Mouse (Mus musculus): ENCODE results near the gene Olfr1065.

DNA sequence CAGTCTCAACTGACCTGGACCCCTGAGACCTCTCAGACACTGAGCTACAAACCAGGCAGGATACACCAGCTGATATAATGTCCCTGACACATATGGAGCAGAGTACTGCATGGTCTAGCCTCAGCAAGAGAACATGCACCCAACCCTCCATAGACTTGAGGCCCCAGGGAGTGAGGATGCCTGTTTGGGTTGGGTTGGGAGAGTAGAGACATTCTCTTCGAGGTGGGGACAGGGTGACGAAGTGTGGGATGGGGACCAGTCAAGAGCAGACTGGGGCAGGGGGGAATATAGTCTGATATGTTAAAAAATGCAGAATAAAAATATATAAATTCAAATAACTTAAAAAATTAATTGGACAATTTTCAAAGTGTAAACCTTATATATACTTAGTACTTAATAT is 55.3 kb downstream of the Olfr1065 start:
- TF ChIP-seq CTCF (IDR thresholded peaks at IDR 0.05; ENCODE audit: borderline replicate concordance, insufficient read depth, low read depth, low read length), result no peak
- TF ChIP-seq POLR2A (IDR thresholded peaks at IDR 0.05; ENCODE audit: borderline replicate concordance, insufficient read depth, low read length), result no peak
